Comparison of ENCODE assay signal across 12 mouse cellular contexts in the genomic region with DNA sequence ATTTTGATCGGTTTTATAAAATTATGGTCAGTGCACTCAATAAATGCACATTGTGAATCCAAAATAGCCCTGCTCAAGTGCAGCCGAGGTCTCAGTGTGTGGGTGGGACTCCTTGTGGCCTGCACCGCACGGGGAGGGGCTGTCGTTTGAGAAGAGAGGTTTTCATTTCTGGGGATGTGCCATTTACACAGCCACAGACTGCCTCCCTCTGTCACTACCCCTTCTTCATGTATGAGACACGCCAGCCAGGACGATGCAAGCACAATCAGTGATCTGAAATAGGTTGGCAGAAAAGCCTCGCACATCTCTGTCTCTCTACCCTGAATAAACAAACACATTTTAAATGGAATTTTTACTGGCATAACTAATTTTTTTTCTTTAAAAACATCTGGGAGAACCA.
"Had no signal": no experiment of that assay in that cellular context is flagged by ENCODE, and none has a peak within 500 bp of the region (broad histone marks: within the 10 kb centered on the region; RNA-seq: fewer than 3 reads in every experiment).

No protein-coding gene starts in this region.

- H3K4me3 ChIP-seq: left cerebral cortex, adult 2 months; liver, embryonic 13.5 days; megakaryocyte, embryonic 14.5 days; midbrain, embryonic 12.5 days; midbrain, embryonic 15.5 days; neural tube, embryonic 13.5 days had no signal

- H3K9me3 ChIP-seq: liver, embryonic 13.5 days had no signal

- H3K4me2 ChIP-seq: liver, embryonic 13.5 days; midbrain, embryonic 12.5 days; midbrain, embryonic 15.5 days; neural tube, embryonic 13.5 days had no signal

- H3K9ac ChIP-seq: liver, embryonic 13.5 days; midbrain, embryonic 12.5 days; midbrain, embryonic 15.5 days; neural tube, embryonic 13.5 days had no signal

- H3K4me1 ChIP-seq: liver, embryonic 13.5 days; megakaryocyte, embryonic 14.5 days; midbrain, embryonic 12.5 days; midbrain, embryonic 15.5 days had no signal

- H3K27me3 ChIP-seq: liver, embryonic 13.5 days; megakaryocyte, embryonic 14.5 days; midbrain, embryonic 12.5 days; midbrain, embryonic 15.5 days; neural tube, embryonic 13.5 days had no signal

- H3K36me3 ChIP-seq: liver, embryonic 13.5 days; midbrain, embryonic 15.5 days had no signal

- ATAC-seq: midbrain, embryonic 15.5 days had no signal

- H3K27ac ChIP-seq: left cerebral cortex, adult 2 months; liver, embryonic 13.5 days; midbrain, embryonic 12.5 days; midbrain, embryonic 15.5 days; neural tube, embryonic 13.5 days had no signal

- DNase-seq: kidney, adult 18-20 months; layer of hippocampus, postnatal 36 days; liver, embryonic 13.5 days; lung, adult 2 months; retina, postnatal 1 day; right cerebral cortex, postnatal 25 days; thymus, postnatal 25 days had no signal
